Mouse (Mus musculus) lung, adult 2 months (tissue): Measurements from ENCODE around the gene Catsper4.
A peak's percentile ranks its signal among the peaks of the same experiment; 100 is the strongest.

Experiments
- CTCF ChIP-seq: fragments of 200-500 bp; IDR thresholded peaks from 2 replicates; pipeline ENCODE4 v1.5.1; 2011; ENCODE audit warnings: mild to moderate bottlenecking, low read length, control low read depth; ENCODE audit not compliant: insufficient read depth
- POLR2A ChIP-seq: fragments of 200-500 bp; IDR thresholded peaks from 2 replicates; pipeline ENCODE4 v1.6.1; 2011; ENCODE audit warnings: low read depth, mild to moderate bottlenecking, control low read depth, low read length, borderline replicate concordance; ENCODE audit errors: extremely low read depth

DNA sequence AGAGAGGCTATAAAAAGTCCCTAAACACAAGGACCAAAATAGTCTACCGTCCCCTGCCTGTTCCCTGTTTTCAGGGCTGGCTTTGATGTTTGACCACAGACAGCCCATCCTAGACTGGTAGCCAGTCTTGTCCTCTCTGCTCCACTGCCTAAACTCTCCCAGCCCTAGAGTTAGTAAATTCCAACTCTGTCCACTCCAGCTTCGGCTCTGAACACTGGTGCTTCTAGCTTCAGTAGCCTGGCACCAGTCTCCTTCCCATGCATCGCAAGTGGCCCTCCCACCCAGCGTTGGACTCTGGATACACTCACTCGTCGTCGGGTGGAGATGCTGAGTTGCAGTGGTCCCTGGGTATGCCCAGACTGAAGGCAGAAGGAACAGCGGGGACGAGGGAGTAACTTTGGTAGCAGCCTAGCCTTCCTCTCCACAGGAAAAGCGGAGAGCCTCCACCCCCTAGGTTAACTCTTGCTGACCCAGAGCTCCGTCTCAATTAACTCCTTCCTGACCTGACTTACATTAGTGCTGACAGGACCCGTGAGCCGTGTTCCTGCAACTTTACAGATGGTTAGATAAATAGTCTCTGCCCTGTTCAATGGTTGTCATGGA lies 26.6 kb upstream of the Catsper4 start, which contains the start of gene Grrp1:
- TF ChIP-seq POLR2A: peak; percentile 97; the same call in 1 of the 2 replicates
- TF ChIP-seq CTCF: no peak
